Mouse (Mus musculus) limb, embryonic 10.5 days (tissue): ENCODE results near the gene Slc46a2. TPM values are rescaled to one million over a fixed set of nuclear protein-coding genes. Genes with fewer than 3 reads are reported as not detected.

ENCODE experiments used
- DNase-seq: peaks from one replicate; pipeline ENCODE4 v3.0.0-alpha.2; 2017; ENCODE audit warnings: low spot score
- H3K27ac ChIP-seq: fragments of 300-500 bp; sonication (generic); 2 replicates; pipeline ENCODE4 v1.5.1; 2016; ENCODE audit warnings: mild to moderate bottlenecking
- H3K27me3 ChIP-seq: fragments of 300-500 bp; sonication (generic); 2 replicates; pipeline ENCODE4 v1.6.1; 2016; ENCODE audit warnings: low read depth, mild to moderate bottlenecking; ENCODE audit not compliant: poor library complexity, severe bottlenecking
- H3K36me3 ChIP-seq: fragments of 300-500 bp; sonication (generic); 2 replicates; pipeline ENCODE4 v1.6.1; 2016; ENCODE audit warnings: mild to moderate bottlenecking, moderate library complexity
- H3K4me1 ChIP-seq: fragments of 300-500 bp; sonication (generic); 2 replicates; pipeline ENCODE4 v1.6.1; 2016
- H3K4me3 ChIP-seq: fragments of 300-500 bp; sonication (generic); 2 replicates; pipeline ENCODE4 v1.5.1; 2016; ENCODE audit warnings: mild to moderate bottlenecking, moderate library complexity
- H3K9me3 ChIP-seq: fragments of 300-500 bp; sonication (generic); replicated peaks from 2 replicates; pipeline ENCODE4 v1.6.1; 2016; ENCODE audit warnings: mild to moderate bottlenecking
- WGBS: fragments of 180-500 bp; shearing (Covaris S2); methylation state at CpG from one replicate; pipeline ENCODE4 v1.1.7; 2016; 5-methylcytosine and 5-hydroxymethylcytosine counted together
- polyA plus RNA-seq: library from polyadenylated mRNA; unstranded; fragments of >200 nt; fragmentation: Nextera tagmentation; extraction: Ambion mirVana; gene quantifications from 2 replicates; pipeline ENCODE4 v1.2.1, GENCODE M21; 2016

Slc46a2 gene
- polyA plus RNA-seq, result not detected in 2 replicates

DNA sequence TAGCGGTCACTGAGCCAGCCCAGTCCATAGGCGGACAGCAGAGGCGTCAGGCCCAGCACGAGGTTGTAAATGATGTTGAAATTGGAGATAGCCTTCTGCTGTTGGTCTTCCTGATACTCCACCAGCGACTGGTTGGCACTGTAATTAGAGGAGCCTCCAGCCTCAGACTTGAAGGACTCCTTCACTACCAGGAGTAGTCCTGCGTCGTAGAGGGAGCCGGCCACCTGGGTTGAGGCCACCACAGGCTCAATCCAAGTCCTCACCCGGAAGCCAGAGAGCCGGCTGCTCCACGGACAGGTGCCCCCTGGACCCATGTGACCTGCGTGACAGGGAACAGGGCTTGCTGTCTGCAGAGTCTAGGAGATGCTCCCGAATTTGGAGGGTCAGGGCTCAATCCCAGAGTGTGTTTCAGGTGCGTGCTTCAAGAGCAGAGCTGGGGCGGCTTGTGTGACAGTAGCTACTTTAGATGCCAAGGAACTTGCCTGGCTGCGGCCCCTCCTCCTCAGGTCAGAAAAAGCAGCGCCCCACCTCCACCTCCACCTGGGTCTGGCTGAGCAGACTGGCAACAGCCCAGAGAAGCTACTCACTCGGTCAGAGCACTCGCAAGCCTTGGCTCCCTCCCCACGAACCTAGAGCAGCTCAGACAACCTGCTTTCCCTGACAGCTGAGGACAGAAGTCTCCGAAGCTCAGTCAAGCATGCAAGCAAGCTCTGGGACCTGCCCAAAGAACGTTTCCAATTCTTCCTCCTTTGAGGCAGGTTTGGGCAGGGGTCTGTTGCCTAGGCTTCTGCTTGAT lies at the start of gene Slc46a2:
Gene Slc46a2 (minus strand): TSS at position 449 of the 796 bp plus-strand sequence.
- Histone ChIP-seq H3K9me3 (no peaks in the 10 kb centered on the region), H3K27ac (no peak within 1 kb of the TSS), H3K4me1 (peaks cover 9% of the 10 kb centered on the region), H3K27me3 (peaks cover 33% of the 10 kb centered on the region), H3K36me3 (no peaks in the 10 kb centered on the region), H3K4me3 (peak within 1 kb of the TSS; percentile 11; the same call in 1 of the 2 replicates)
- DNase-seq, result no peak
- 17% methylated on average over 22 of the region's 22 CpGs for WGBS

DNA sequence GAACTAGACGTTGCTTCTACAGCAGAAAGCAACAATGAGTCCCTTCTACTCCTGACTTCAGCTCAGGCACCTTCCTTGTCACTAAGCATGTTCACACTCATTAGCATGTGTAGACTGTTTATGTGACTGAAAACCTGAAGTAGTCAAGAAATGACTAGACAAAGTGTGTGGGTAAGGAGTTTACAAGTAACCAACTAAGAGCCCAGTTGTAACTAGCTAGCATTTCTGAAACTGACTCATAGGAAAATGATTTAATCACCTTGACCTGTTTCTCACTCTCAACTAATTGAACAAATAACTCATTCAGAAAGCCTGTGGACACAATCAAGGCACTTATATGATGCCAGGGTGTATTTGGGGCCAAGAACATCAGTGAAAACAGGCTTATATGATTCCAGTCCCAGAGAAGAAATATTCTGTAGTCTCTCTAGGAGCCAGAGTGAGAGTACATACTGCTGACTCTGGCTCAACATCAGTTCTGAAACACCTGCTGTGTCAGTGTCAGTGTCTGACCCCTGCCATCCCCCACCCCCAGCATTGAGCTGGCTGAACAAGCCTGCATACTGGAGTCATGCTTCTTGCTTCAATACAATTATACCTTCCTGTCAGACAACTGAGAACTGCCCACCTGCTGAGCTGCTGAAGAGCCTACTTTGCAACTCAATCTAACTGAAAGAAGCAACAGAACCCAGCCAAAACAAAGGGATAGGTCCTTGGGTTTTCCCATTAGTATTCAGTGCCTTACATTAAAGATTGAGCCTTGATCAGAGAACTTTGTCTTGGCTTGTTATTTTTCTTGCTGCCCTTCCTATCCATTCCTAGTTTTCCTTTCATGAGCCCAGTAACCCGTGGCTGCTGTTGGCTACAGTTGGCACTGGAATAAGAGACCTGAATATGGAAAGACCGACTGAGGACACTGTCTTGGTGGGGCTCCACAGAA lies 48.8 kb upstream of the Slc46a2 start, which contains the start of gene Mup6:
Gene Mup6 (plus strand): TSS at position 890 of the 940 bp plus-strand sequence.
- DNase-seq, result no peak
- no peaks in the 10 kb centered on the region for H3K36me3 ChIP-seq
- no peaks in the 10 kb centered on the region for H3K9me3 ChIP-seq
- no peaks in the 10 kb centered on the region for H3K4me1 ChIP-seq
- H3K4me3 ChIP-seq, result no peak within 1 kb of the TSS
- H3K27me3 ChIP-seq, result no peaks in the 10 kb centered on the region
- H3K27ac ChIP-seq, result no peak within 1 kb of the TSS
- 47% methylated on average over 3 of the region's 3 CpGs for WGBS

DNA sequence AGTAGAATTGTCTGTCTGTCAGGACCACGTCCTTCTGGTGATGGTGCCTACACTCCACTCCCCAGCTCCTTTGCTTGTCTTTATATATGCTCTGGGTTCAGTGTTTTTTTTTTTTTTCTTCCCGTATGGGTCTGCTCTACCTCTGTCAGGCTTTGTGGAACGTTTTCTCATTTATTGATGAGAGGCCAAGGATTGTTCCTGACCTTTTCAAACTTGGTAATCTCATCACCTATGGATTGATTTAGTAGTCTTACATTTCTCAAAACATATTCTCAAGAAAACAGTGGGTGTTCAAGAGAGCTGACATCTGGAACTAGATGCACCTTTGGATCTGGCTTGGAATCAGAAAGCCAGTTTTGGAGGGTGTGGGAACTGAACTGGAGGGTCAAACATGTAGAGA lies 45.8 kb upstream of the Slc46a2 start, which contains the start of gene Mup4:
Gene Mup4 (minus strand): TSS at position 101 of the 400 bp plus-strand sequence.
- H3K4me1 ChIP-seq, result no peaks in the 10 kb centered on the region
- WGBS, result 84% methylated on average over 3 of the region's 3 CpGs
- H3K4me3 ChIP-seq, result no peak within 1 kb of the TSS
- H3K27me3 ChIP-seq, result no peaks in the 10 kb centered on the region
- no peaks in the 10 kb centered on the region for H3K9me3 ChIP-seq
- H3K36me3 ChIP-seq, result no peaks in the 10 kb centered on the region
- H3K27ac ChIP-seq, result no peak within 1 kb of the TSS
- DNase-seq, result no peak

DNA sequence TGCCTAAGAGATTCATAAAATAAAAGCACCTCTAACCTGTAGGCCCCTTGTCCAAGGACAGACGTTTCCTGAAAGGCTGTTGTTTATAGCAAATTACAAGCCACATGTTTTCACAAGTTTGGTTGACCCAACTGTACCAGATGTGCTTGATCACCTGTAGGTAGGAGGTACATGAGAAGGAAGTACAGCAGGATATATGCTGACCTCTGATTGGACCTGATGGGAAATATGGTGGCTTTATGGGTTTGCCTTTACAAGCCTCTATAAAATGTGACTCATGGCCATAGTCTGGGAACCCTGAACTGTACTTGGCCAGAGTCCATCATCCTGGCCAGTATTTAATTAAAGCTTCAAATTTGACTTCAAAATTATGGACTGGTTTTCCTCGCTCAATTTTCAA lies 22.7 kb upstream of the Slc46a2 start:
- Histone ChIP-seq H3K27ac (no peak overlapping the region), H3K27me3 (no peaks in the 10 kb centered on the region), H3K4me3 (no peak overlapping the region), H3K4me1 (no peaks in the 10 kb centered on the region), H3K9me3 (no peaks in the 10 kb centered on the region), H3K36me3 (no peaks in the 10 kb centered on the region)
- WGBS, result 76% methylated on average over 2 of the region's 2 CpGs
- DNase-seq, result no peak

DNA sequence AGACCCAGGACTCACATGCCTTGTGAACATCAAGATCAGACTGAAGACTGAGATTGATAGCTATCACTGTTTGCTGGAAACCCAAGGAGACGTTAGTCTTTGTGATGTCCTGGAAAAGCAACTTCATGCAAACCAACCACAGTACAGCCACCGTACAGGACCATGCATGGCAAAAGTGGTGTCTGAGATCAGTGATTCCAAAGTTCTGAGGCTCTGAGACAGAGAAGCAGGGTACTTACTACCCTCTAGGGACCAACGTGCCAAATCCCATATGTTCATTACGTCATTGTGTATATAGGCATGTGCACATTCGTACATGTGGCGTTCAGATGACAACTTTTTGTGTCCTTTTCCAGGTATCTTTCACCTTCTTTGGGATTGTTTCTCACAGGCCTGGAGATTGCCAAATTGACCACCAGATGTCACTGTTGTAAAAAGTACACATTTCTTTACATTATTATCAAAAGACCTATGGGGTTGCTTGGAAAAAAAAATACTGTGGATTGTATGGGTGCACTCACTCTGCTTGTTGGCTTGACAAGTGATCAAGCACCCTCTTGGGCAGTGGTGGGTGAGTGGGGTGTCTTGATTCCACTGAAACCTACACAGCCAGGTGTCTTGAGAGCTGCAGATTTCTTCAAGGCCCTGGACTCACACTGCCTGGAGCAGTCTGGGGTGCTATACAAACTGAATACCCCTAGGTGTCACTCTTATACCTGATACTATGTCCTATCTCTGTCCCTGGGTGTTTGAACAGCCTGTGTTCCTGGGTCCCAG lies 17.8 kb upstream of the Slc46a2 start:
- Histone ChIP-seq H3K9me3 (no peaks in the 10 kb centered on the region), H3K4me1 (no peaks in the 10 kb centered on the region), H3K4me3 (no peak overlapping the region), H3K27ac (no peak overlapping the region), H3K27me3 (no peaks in the 10 kb centered on the region), H3K36me3 (no peaks in the 10 kb centered on the region)
- 60% methylated on average over 6 of the region's 6 CpGs for WGBS
- no peak for DNase-seq

DNA sequence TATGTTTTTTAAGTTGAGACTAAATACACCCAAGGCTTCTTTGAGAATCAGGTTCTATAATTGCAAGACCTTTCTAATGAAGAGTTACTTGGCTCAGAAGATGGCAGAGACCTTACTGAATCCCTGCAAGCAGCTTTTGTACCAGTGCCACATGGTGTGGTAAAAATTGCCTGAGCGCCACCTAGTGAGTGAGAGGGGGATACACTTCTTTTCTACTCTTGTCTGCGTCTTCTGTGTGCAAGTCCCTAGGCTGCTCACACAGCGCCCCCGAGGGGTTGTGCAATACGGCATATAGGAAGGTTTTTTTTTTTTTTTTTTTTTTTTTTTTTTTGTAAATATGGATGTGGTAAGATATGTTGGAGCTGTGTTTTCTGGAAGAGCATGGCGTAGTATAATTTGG lies 13.5 kb upstream of the Slc46a2 start:
- Histone ChIP-seq H3K27ac (no peak overlapping the region), H3K36me3 (no peaks in the 10 kb centered on the region), H3K4me3 (no peak overlapping the region), H3K9me3 (no peaks in the 10 kb centered on the region), H3K27me3 (no peaks in the 10 kb centered on the region), H3K4me1 (no peaks in the 10 kb centered on the region)
- peak; percentile 54 for DNase-seq
- WGBS, result 24% methylated on average over 6 of the region's 6 CpGs

DNA sequence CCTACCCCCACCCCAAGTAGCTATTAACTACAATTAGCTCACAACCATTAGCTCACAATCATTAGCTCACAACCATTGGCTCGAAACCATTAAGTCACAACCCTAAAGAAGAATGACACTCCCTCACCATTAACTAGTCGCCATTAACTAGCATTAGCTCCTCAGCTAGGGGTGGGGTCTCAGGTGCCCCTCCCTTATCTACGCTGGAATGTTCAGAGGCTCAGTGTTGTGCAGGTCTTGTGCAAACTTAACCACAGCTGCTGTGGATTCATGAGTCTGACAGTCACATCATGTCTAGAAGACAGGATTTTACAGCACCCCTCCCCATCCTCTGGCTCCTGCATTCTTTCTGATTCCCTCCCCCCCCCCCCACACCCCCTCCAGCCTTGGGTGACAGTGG lies 12.8 kb upstream of the Slc46a2 start:
- 79% methylated on average over 3 of the region's 3 CpGs for WGBS
- Histone ChIP-seq H3K4me3 (no peak overlapping the region), H3K4me1 (no peaks in the 10 kb centered on the region), H3K36me3 (no peaks in the 10 kb centered on the region), H3K27me3 (no peaks in the 10 kb centered on the region), H3K27ac (no peak overlapping the region), H3K9me3 (no peaks in the 10 kb centered on the region)
- no peak for DNase-seq

DNA sequence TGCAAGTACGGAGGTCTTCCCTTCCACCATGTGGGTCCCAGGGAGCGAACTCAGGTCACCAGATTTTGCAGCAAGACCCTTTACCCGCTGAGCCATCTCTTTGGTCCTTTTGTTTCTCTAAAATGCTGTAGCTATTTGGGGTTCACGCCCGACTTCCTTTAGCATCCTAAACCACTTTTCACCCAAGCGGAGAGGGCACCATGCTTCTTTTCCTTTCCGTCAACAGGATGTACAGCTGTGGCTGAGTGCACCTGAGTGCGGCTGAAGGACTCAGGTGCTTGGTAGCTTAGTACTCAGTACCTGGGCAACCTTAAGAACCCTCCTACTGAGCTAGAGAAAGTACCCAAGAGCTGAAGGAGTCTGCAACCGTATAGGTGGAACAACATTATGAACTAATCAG lies 10.2 kb upstream of the Slc46a2 start:
- no peaks in the 10 kb centered on the region for H3K4me1 ChIP-seq
- H3K27me3 ChIP-seq, result no peaks in the 10 kb centered on the region
- WGBS, result 93% methylated on average over 9 of the region's 9 CpGs
- no peak overlapping the region for H3K4me3 ChIP-seq
- DNase-seq, result no peak
- H3K27ac ChIP-seq, result no peak overlapping the region
- H3K9me3 ChIP-seq, result no peaks in the 10 kb centered on the region
- H3K36me3 ChIP-seq, result no peaks in the 10 kb centered on the region

DNA sequence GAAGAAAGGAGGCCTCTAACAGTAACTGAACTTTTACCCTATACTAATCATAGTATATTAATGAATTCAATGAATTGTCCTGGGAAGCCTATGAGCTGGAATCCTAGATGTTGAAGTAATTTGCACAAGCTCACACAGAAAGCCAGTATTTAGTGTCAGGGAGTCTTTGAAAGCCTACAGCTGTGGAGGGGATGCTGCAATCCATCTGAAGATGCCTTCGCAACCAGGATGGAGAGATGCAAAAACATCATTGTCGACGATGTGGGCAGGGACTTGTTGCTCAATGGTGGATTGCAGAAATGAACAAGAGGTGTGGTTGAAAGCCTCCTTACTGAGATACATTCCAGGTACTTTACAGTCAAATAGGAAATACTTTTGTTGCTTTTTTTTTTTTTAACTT lies 3.1 kb upstream of the Slc46a2 start:
- DNase-seq, result no peak
- H3K27ac ChIP-seq, result no peak overlapping the region
- peaks cover 33% of the 10 kb centered on the region for H3K27me3 ChIP-seq
- no peaks in the 10 kb centered on the region for H3K9me3 ChIP-seq
- 91% methylated on average over 3 of the region's 3 CpGs for WGBS
- H3K4me1 ChIP-seq, result peaks cover 9% of the 10 kb centered on the region
- H3K4me3 ChIP-seq, result no peak overlapping the region
- H3K36me3 ChIP-seq, result no peaks in the 10 kb centered on the region

DNA sequence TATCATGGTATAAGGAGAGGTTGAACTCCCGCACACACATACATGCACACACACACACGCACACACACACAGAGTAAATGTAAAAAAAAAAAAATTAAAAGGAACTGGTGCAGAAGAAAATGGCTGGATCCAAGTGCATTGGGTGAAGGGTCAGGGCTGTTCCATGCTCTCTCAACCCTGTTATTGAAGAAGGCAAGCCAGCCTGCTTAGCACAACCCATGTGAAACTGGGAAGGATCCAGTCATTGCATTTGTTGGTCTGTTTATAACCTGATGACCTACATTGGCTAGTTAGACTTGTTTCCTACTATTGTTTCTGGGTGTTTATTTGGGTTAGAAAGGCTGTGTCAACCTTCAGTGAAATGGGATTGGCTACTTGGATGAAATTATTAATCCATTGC lies 6.1 kb downstream of the Slc46a2 start:
- Histone ChIP-seq H3K27ac (no peak overlapping the region), H3K36me3 (no peaks in the 10 kb centered on the region), H3K9me3 (no peaks in the 10 kb centered on the region), H3K27me3 (peaks cover 8% of the 10 kb centered on the region), H3K4me3 (no peak overlapping the region), H3K4me1 (peaks cover 7% of the 10 kb centered on the region; the same call in 1 of the 2 replicates)
- DNase-seq, result no peak
- WGBS, result 95% methylated on average over 2 of the region's 2 CpGs

DNA sequence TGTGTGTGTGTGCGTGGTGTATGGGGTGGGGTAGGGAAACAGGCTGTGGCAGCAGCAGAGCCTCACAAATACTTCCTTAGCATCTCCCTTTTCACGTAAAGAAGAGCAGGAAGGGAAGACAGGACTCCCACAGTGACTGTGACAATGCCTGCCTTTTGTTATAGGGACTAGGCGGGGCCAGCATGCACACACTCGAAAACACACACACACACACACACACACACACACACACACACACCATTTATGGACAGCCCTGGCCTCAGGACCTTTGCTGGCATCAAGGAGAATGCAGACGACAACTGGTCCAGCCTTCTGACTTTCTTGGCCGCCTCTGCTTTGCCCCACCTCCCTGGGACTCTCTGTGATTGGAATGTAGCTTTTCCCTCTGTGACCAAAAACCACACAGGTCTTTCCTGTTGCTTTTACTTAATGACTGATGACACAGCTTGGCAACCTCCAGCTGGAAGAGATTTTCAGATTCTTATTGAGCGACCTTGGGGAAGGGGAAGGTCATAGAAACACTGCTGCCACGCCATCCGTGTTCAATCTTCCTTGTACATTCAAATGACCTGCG lies 7.1 kb downstream of the Slc46a2 start:
- H3K36me3 ChIP-seq, result no peaks in the 10 kb centered on the region
- H3K27me3 ChIP-seq, result no peaks in the 10 kb centered on the region
- H3K9me3 ChIP-seq, result no peaks in the 10 kb centered on the region
- H3K27ac ChIP-seq, result no peak overlapping the region
- H3K4me1 ChIP-seq, result peaks cover 7% of the 10 kb centered on the region; the same call in 1 of the 2 replicates
- no peak overlapping the region for H3K4me3 ChIP-seq
- DNase-seq, result no peak
- 63% methylated on average over 10 of the region's 10 CpGs for WGBS

DNA sequence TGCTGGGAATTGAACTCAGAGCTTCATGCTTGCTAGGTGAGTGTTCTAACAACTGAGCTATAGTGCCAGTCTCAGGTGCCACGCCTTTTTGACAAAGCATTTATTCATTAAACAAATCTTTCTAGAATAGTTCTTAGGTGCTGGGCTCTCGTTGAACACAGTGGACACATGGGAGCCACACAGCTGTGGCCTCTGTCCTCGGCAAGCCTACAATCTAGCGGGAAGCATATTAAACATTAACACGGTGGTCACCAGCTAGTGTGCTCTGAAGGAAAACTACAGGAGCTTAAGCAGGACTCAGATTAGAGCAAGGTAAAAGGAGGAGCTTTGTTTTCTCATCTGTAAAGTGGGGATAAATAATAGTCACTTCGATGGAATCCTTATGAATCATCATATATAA lies 7.8 kb downstream of the Slc46a2 start:
- H3K9me3 ChIP-seq, result no peaks in the 10 kb centered on the region
- H3K36me3 ChIP-seq, result no peaks in the 10 kb centered on the region
- no peaks in the 10 kb centered on the region for H3K27me3 ChIP-seq
- DNase-seq, result no peak
- 87% methylated on average over 6 of the region's 6 CpGs for WGBS
- no peak overlapping the region for H3K4me3 ChIP-seq
- peaks cover 7% of the 10 kb centered on the region; the same call in 1 of the 2 replicates for H3K4me1 ChIP-seq
- H3K27ac ChIP-seq, result no peak overlapping the region
